ENCODE assay signal across 8 mouse cellular contexts in the genomic region with DNA sequence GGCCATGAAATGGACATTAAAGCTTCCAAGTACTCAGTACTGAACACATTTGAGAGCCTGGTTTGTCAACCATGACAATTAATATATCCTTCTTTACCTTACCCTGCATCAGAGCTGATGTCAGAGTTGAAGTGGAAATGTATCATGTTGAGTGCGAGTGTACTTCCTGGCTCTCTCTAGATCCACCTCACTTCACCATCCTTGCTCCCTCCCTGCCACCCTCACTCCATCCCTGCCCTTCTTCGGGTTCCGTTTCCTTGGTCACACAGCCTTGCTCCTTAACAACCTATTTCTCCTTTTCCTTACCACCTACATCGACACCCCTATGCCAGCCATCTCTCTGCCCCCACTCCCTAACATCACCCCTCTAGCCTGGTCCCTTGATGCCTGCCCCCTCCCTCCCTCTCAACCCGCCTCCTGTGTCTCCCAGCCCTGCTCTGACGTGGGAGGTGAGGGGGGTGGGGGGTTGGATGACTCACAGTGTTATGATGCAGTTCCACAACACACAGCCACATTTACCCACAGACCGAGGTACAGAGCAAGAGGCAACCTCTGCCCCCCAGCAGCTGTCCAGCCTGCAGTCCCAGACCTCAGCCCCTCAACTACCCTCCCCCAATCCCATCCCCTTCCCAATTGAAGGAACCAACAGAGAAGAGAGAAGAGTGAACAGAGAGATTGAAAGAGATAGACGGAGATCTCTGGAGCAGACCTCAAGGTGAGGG. TPM values are rescaled to one million over a fixed set of nuclear protein-coding genes. Genes with fewer than 3 reads are reported as not detected.
DNase-seq lines count a peak whose midpoint lies in the region; ATAC-seq and TF ChIP-seq lines count a peak whose summit lies in the region.

A gene (plus strand): TSS at position 480 of the 722 bp plus-strand sequence.

- H3K4me2 ChIP-seq in heart, embryonic 14.5 days (ENCODE audit: low read length), result peak within 1 kb of the TSS; percentile 73

- no peaks in the 10 kb centered on the region for H3K27me3 ChIP-seq in ES-Bruce4 (ENCODE audit: control insufficient read depth, insufficient read depth, low read length, poor library complexity, severe bottlenecking)
- H3K27me3 ChIP-seq in embryonic facial prominence, embryonic 10.5 days (replicated peaks; ENCODE audit: low read depth, poor library complexity, severe bottlenecking), result no peaks in the 10 kb centered on the region
- no peaks in the 10 kb centered on the region for H3K27me3 ChIP-seq in heart, embryonic 14.5 days (ENCODE audit: control insufficient read depth, insufficient read depth, low read length)

- WGBS in embryonic facial prominence, embryonic 10.5 days, result 2% methylated on average over 8 of the region's 8 CpGs
- 5% methylated on average over 8 of the region's 8 CpGs for WGBS in heart, embryonic 14.5 days

- DNase-seq in adrenal gland, postnatal 10 days, result peak; percentile 78
- DNase-seq in embryonic facial prominence, embryonic 10.5 days (ENCODE audit: low spot score), result peak; percentile 70
- DNase-seq in layer of hippocampus, postnatal 36 days, result peak; percentile 74 to 78
- DNase-seq in lung, postnatal 4 days, result peak; percentile 41 to 53
- peak; percentile 54 for DNase-seq in right cerebral cortex, postnatal 14 days
- no peak for DNase-seq in thymus, postnatal 14 days

- no peak within 1 kb of the TSS for H3K27ac ChIP-seq in ES-Bruce4 (ENCODE audit: insufficient read depth, low read length)
- peak within 1 kb of the TSS; percentile 88 for H3K27ac ChIP-seq in embryonic facial prominence, embryonic 10.5 days (replicated peaks)
- H3K27ac ChIP-seq in heart, embryonic 14.5 days (replicated peaks in 1 of 2; ENCODE audit: control insufficient read depth in 1 of 2, insufficient read depth in 1 of 2, low read depth in 2 of 2, low read length in 2 of 2), result no peak within 1 kb of the TSS

- no peak for TF ChIP-seq CTCF in ES-Bruce4 (IDR thresholded peaks at IDR 0.05; ENCODE audit: low read depth, low read length)

- no peaks in the 10 kb centered on the region for H3K4me1 ChIP-seq in ES-Bruce4 (ENCODE audit: control insufficient read depth, insufficient read depth, low read length)
- H3K4me1 ChIP-seq in embryonic facial prominence, embryonic 10.5 days, result peaks cover 58% of the 10 kb centered on the region
- peaks cover 31 to 40% of the 10 kb centered on the region in 2 experiments for H3K4me1 ChIP-seq in heart, embryonic 14.5 days (ENCODE audit: control insufficient read depth in 2 of 2, insufficient read depth in 2 of 2, low read length in 2 of 2)

- peak within 1 kb of the TSS; percentile 81 for H3K4me3 ChIP-seq in ES-Bruce4 (ENCODE audit: low read depth, low read length)
- H3K4me3 ChIP-seq in embryonic facial prominence, embryonic 10.5 days, result peak within 1 kb of the TSS; percentile 65
- H3K4me3 ChIP-seq in heart, embryonic 14.5 days (ENCODE audit: control insufficient read depth in 1 of 2, insufficient read depth in 1 of 2, low read depth in 1 of 2, low read length in 2 of 2), result peak within 1 kb of the TSS; percentile 47 to 53

- no peaks in the 10 kb centered on the region for H3K9me3 ChIP-seq in ES-Bruce4 (replicated peaks; ENCODE audit: control insufficient read depth, insufficient read depth, low read length, poor library complexity, severe bottlenecking)
- no peaks in the 10 kb centered on the region for H3K9me3 ChIP-seq in embryonic facial prominence, embryonic 10.5 days
- no peaks in the 10 kb centered on the region for H3K9me3 ChIP-seq in heart, embryonic 14.5 days (ENCODE audit: control insufficient read depth, low read length)

- ATAC-seq in heart, embryonic 14.5 days (ENCODE audit: insufficient number of reproducible peaks, insufficient read depth, low FRiP score, low read depth), result peak; percentile 29; the same call in 1 of the 2 replicates

- TF ChIP-seq POLR2A in ES-Bruce4 (IDR thresholded peaks at IDR 0.05; ENCODE audit: insufficient read depth, low read length), result no peak

- H3K9ac ChIP-seq in ES-Bruce4 (ENCODE audit: low read depth, poor library complexity, severe bottlenecking), result no peak within 1 kb of the TSS
- H3K9ac ChIP-seq in heart, embryonic 14.5 days (ENCODE audit: low read length), result peak within 1 kb of the TSS; percentile 69

- no peak for TF ChIP-seq EP300 in ES-Bruce4 (IDR thresholded peaks at IDR 0.05; ENCODE audit: insufficient read depth, low read depth, low read length)

- no peaks in the 10 kb centered on the region for H3K36me3 ChIP-seq in ES-Bruce4 (ENCODE audit: control insufficient read depth, insufficient read depth, low read length, poor library complexity, severe bottlenecking)
- no peaks in the 10 kb centered on the region for H3K36me3 ChIP-seq in embryonic facial prominence, embryonic 10.5 days (replicated peaks)
- no peaks in the 10 kb centered on the region for H3K36me3 ChIP-seq in heart, embryonic 14.5 days (ENCODE audit: control insufficient read depth, insufficient read depth, low read length)

RNA-seq across cellular contexts. Expression of the gene that starts here (rescaled TPM):
- polyA plus RNA-seq in ES-Bruce4 (2011; ENCODE audit: insufficient read depth, insufficient read length, low read depth, missing spikeins), result 0.56 and 0.73 TPM in 2 replicates
- 1 to 10 TPM; 4.2 to 7.9 TPM for total RNA-seq in adrenal gland, postnatal 10 days (2021)
- polyA plus RNA-seq in embryonic facial prominence, embryonic 10.5 days (2016; fragmentation: Nextera tagmentation; extraction: Ambion mirVana), result 8.1 and 8.9 TPM in 2 replicates
- 3.5 and 4.5 TPM in 2 replicates for polyA plus RNA-seq in heart, embryonic 14.5 days (2014; fragmentation: Nextera tagmentation; extraction: Ambion mirVana)
- 10 to 100 TPM; 79.7 to 82.7 TPM for total RNA-seq in layer of hippocampus, postnatal 36 days (2021)

Comparison
In these comparisons a context has a peak if more than half of its experiments do, and no peak if none do; other contexts are left out.
1. RNA of the gene that starts here (total RNA-seq): 79.7 to 82.7 TPM in layer of hippocampus, postnatal 36 days; 4.2 to 7.9 TPM in adrenal gland, postnatal 10 days; every median in the first group is over 4 times any median in the second.
2. Peak in every context shown above with its lines, with median percentiles within 50 percentile points of each other: H3K4me3 ChIP-seq.